10 mouse cellular contexts compared by ENCODE assay signal in genomic region chr12:107961843-107962242, GRCm38 (mm10). TPM values are rescaled to one million over a fixed set of nuclear protein-coding genes. Genes with fewer than 3 reads are reported as not detected.
DNase-seq lines count a peak whose midpoint lies in the region; ATAC-seq and TF ChIP-seq lines count a peak whose summit lies in the region.
"Had no signal": no experiment of that assay in that cellular context is flagged by ENCODE, and none has a peak within 500 bp of the region (broad histone marks: within the 10 kb centered on the region; RNA-seq: fewer than 3 reads in every experiment).

No protein-coding gene starts in this region.

- no peak overlapping the region for H3K9ac ChIP-seq in heart, adult 2 months (ENCODE audit: low read depth, low read length)

- H3K79me2 ChIP-seq in heart, adult 2 months (replicated peaks; ENCODE audit: control insufficient read depth, insufficient read depth, low read length): no peaks in the 10 kb centered on the region

- DNase-seq in kidney, adult 2 months: peak; percentile 35
- no peak for DNase-seq in kidney, adult 9 months
- DNase-seq in Patski (ENCODE audit: low read depth, low spot score): no peak
- peak; percentile 76 for DNase-seq in fibroblast of lung, adult 2 months (ENCODE audit: low read depth)
- DNase-seq in right cerebral cortex, postnatal 25 days: no peak
- DNase-seq in heart, adult 2 months: no peak
- DNase-seq in retina, postnatal 1 day: no peak
- DNase-seq: right cerebral cortex, postnatal 4 days had no signal

- no peak for TF ChIP-seq POLR2A in kidney, adult 2 months (IDR thresholded peaks at IDR 0.05; ENCODE audit: low read depth, low read length)
- TF ChIP-seq POLR2A in heart, adult 2 months (IDR thresholded peaks at IDR 0.05; ENCODE audit: insufficient read depth, low read depth, low read length): no peak

- peak; percentile 36 for ATAC-seq in Patski
- ATAC-seq in megakaryocyte progenitor cell, adult 5-6 weeks (replicated peaks; ENCODE audit: poor library complexity): peak; percentile 80

- no peak overlapping the region for H3K4me3 ChIP-seq in kidney, adult 2 months (ENCODE audit: insufficient read depth, low read depth, low read length)
- no peak overlapping the region for H3K4me3 ChIP-seq in heart, adult 2 months

- TF ChIP-seq CTCF in kidney, adult 2 months (conservative IDR thresholded peaks at IDR 0.05; ENCODE audit: insufficient read depth, insufficient read length, low read depth, low read length): no peak
- no peak for TF ChIP-seq CTCF in Patski (IDR thresholded peaks at IDR 0.05)
- TF ChIP-seq CTCF in heart, adult 2 months (IDR thresholded peaks at IDR 0.05): no peak

- intact Hi-C loops in heart, adult 2 months (cut with DNase I): no loop called here

- POLR2A ChIA-PET in Patski (lab: Charles Lee): no interaction called here

- no peaks in the 10 kb centered on the region for H3K27me3 ChIP-seq in kidney, adult 2 months (replicated peaks; ENCODE audit: control insufficient read depth, insufficient read depth, low read length)
- H3K27me3 ChIP-seq in Patski: peaks cover 12% of the 10 kb centered on the region
- no peaks in the 10 kb centered on the region for H3K27me3 ChIP-seq in heart, adult 2 months (ENCODE audit: control insufficient read depth, insufficient read depth, low read length)

- no peaks in the 10 kb centered on the region for H3K36me3 ChIP-seq in kidney, adult 2 months (ENCODE audit: control insufficient read depth, insufficient read depth, low read length)
- no peaks in the 10 kb centered on the region for H3K36me3 ChIP-seq in heart, adult 2 months (ENCODE audit: control insufficient read depth, insufficient read depth, low read length)
- H3K36me3 ChIP-seq: G1E had no signal

- no peak for TF ChIP-seq EP300 in heart, adult 2 months (IDR thresholded peaks at IDR 0.05; ENCODE audit: insufficient read depth, low read depth, low read length)

- H3K27ac ChIP-seq in kidney, adult 2 months (ENCODE audit: insufficient read depth, low read depth, low read length): no peak overlapping the region
- no peak overlapping the region for H3K27ac ChIP-seq in heart, adult 2 months

- CTCF ChIA-PET in Patski (lab: Charles Lee): no interaction called here

- 54% methylated on average over 15 of the region's 15 CpGs for WGBS in kidney, adult 2 months
- 79% methylated on average over 15 of the region's 15 CpGs for WGBS in heart, adult 2 months

- H3K4me1 ChIP-seq in kidney, adult 2 months (ENCODE audit: control insufficient read depth, insufficient read depth, low read length): no peaks in the 10 kb centered on the region; the same call in 1 of the 2 replicates
- H3K4me1 ChIP-seq in heart, adult 2 months (ENCODE audit: control insufficient read depth, insufficient read depth, low read length): no peaks in the 10 kb centered on the region

- in situ Hi-C loops in Patski (cut with MboI; ENCODE audit: low pct_unique_long_range_greater_than_20kb): no loop called here

RNA-seq across cellular contexts. Expression of gene Bcl11b, which starts 41.6 kb away (rescaled TPM):
- polyA plus RNA-seq in kidney, adult 2 months (2012; rRNA removed): 4.9 and 5.4 TPM in 2 replicates
- polyA plus RNA-seq in Patski (2021): 0.06 TPM
- total RNA-seq in megakaryocyte progenitor cell, adult 5-6 weeks (2015): 0.02 TPM in 1 of 2 replicates, not detected in the other
- 0.24 and 0.33 TPM in 2 replicates for total RNA-seq in megakaryocyte progenitor cell, adult 5-6 weeks (2017)
- total RNA-seq in heart, adult 2 months (2021): 1 to 10 TPM in 1 of 2 experiments, under 1 TPM in 1; 0.77 to 1.3 TPM
- polyA plus RNA-seq in heart, adult 2 months (2012; rRNA removed): 0.64 and 1.1 TPM in 2 replicates
- polyA plus RNA-seq: G1E had no signal

Comparison
In these comparisons a context has a peak if more than half of its experiments do, and no peak if none do; other contexts are left out.
1. DNase-seq: peak in kidney, adult 2 months (single experiment) and fibroblast of lung, adult 2 months (single experiment); none in kidney, adult 9 months (single experiment), Patski (single experiment), right cerebral cortex, postnatal 25 days (single experiment), heart, adult 2 months (0 of 2) and retina, postnatal 1 day (single experiment).